Mouse (Mus musculus): Measurements from ENCODE around the gene Zswim8. TPM values are rescaled to one million over a fixed set of nuclear protein-coding genes. Genes with fewer than 3 reads are reported as not detected.

Gene Zswim8
- polyA plus RNA-seq, 1 experiment from 2014 or later: 31.8 TPM

DNA sequence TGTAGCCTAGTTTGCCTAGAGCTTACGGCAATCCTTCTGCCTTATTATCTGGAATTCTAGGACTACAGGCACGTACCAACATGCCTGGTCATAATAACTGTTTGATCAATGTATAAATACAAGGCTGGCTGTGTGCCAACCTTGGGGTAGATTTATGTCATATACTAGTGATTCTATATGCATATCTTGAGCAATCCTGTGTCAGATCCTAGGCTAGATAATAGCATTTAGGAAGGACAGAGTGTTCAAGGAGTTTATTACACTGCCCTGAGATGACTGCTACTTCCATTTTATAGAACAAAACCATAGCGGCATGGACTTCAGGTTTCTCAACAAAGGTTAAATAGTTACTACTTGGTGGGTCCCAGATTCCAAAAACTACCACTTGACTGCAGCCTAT lies 64.6 kb downstream of the Zswim8 start:
- no peaks in the 10 kb centered on the region for H3K27me3 ChIP-seq (replicated peaks; ENCODE audit: control insufficient read depth, insufficient read depth, low read length)
- WGBS: 91% methylated on average over 3 of the region's 3 CpGs

DNA sequence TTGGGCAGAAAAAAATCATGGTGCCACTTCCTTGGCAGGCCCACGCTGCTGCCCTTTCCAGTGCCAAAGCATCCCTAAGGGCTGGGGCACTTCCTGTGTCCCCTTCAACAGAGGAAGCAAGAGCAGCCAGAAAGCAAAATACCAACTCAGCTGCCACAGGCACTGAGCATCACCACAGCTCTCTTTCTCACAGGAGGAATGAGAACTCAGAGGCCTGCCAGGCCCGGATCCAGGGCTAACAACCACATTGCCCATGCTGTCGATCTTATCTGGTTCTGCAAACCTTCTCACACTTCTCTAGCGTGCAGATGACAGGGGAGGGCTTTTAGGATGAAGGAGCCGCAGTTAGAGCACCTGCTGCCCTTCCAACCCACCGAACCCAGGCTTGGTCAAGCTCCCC lies 65.5 kb downstream of the Zswim8 start:
- 86% methylated on average over 6 of the region's 6 CpGs for WGBS
- Histone ChIP-seq H3K27ac (ENCODE audit: low read depth, low read length) (no peak overlapping the region), H3K4me2 (ENCODE audit: low read length) (no peak overlapping the region)

More for the DNA sequence above, 64.6 kb downstream of the Zswim8 start:
- no peaks in the 10 kb centered on the region for H3K9me3 ChIP-seq (replicated peaks; ENCODE audit: control insufficient read depth, low read length)
- H3K4me3 ChIP-seq (ENCODE audit: low read depth, low read length): no peak overlapping the region
- DNase-seq (ENCODE audit: low spot score) (no peak), ATAC-seq (no peak)
- peaks cover 21% of the 10 kb centered on the region for H3K36me3 ChIP-seq (ENCODE audit: control insufficient read depth, insufficient read depth, low read length)
- no peak overlapping the region for H3K9ac ChIP-seq (ENCODE audit: low read length)
- peaks cover 9% of the 10 kb centered on the region for H3K4me1 ChIP-seq (ENCODE audit: control insufficient read depth, insufficient read depth, low read length)
- H3K4me2 ChIP-seq (ENCODE audit: low read length): no peak overlapping the region
- H3K27ac ChIP-seq (ENCODE audit: low read depth, low read length): no peak overlapping the region

More for the DNA sequence above, 65.5 kb downstream of the Zswim8 start:
- Histone ChIP-seq H3K9ac (ENCODE audit: low read length) (no peak overlapping the region), H3K27me3 (replicated peaks; ENCODE audit: control insufficient read depth, insufficient read depth, low read length) (no peaks in the 10 kb centered on the region), H3K4me3 (ENCODE audit: low read depth, low read length) (no peak overlapping the region), H3K36me3 (ENCODE audit: control insufficient read depth, insufficient read depth, low read length) (peaks cover 29% of the 10 kb centered on the region), H3K9me3 (replicated peaks; ENCODE audit: control insufficient read depth, low read length) (no peaks in the 10 kb centered on the region), H3K4me1 (ENCODE audit: control insufficient read depth, insufficient read depth, low read length) (peaks cover 9% of the 10 kb centered on the region)
- DNase-seq (ENCODE audit: low spot score) (no peak), ATAC-seq (no peak)

Small RNAs within 50 kb of the gene (microRNA-seq; reads per million reads assigned to microRNA genes)
- 0.79 reads per million for gene Mir6946

Other genes with a start within 250 kb of the Zswim8 start
- 12.3 and 14.8 TPM in 2 replicates for gene Anxa7, start 227.4 kb upstream of the Zswim8 start, polyA plus RNA-seq (2014; fragmentation: Nextera tagmentation; extraction: Ambion mirVana)
- 0.20 and 0.30 TPM in 2 replicates for gene Mss51, start 210.7 kb upstream of the Zswim8 start, polyA plus RNA-seq (2014; fragmentation: Nextera tagmentation; extraction: Ambion mirVana)
- 83.5 and 90.2 TPM in 2 replicates for gene Ppp3cb, start 161.0 kb upstream of the Zswim8 start, polyA plus RNA-seq (2014; fragmentation: Nextera tagmentation; extraction: Ambion mirVana)
- gene Usp54, start 66.5 kb upstream of the Zswim8 start, polyA plus RNA-seq (2014; fragmentation: Nextera tagmentation; extraction: Ambion mirVana): 8.6 and 11.9 TPM in 2 replicates
- gene Myoz1, start 51.0 kb upstream of the Zswim8 start, polyA plus RNA-seq (2014; fragmentation: Nextera tagmentation; extraction: Ambion mirVana): 0.22 TPM in 1 of 2 replicates, not detected in the other
- gene Synpo2l, start 39.2 kb upstream of the Zswim8 start, polyA plus RNA-seq (2014; fragmentation: Nextera tagmentation; extraction: Ambion mirVana): 0.05 and 0.09 TPM in 2 replicates
- gene Sec24c, start 33.2 kb upstream of the Zswim8 start, polyA plus RNA-seq (2014; fragmentation: Nextera tagmentation; extraction: Ambion mirVana): 64.9 and 75.4 TPM in 2 replicates
- gene Fut11, start 12.6 kb upstream of the Zswim8 start, polyA plus RNA-seq (2014; fragmentation: Nextera tagmentation; extraction: Ambion mirVana): 13.1 and 15.1 TPM in 2 replicates
- gene Chchd1, start 4.5 kb upstream of the Zswim8 start, polyA plus RNA-seq (2014; fragmentation: Nextera tagmentation; extraction: Ambion mirVana): 227 and 259 TPM in 2 replicates
- gene Ndst2, start 27.0 kb downstream of the Zswim8 start, polyA plus RNA-seq (2014; fragmentation: Nextera tagmentation; extraction: Ambion mirVana): 12.5 and 14.2 TPM in 2 replicates
- 82.6 and 110 TPM in 2 replicates for gene Camk2g, start 86.5 kb downstream of the Zswim8 start, polyA plus RNA-seq (2014; fragmentation: Nextera tagmentation; extraction: Ambion mirVana)
- 0.21 and 0.47 TPM in 2 replicates for gene Plau, start 129.1 kb downstream of the Zswim8 start, polyA plus RNA-seq (2014; fragmentation: Nextera tagmentation; extraction: Ambion mirVana)
- 8.4 and 9.3 TPM in 2 replicates for gene Vcl, start 221.8 kb downstream of the Zswim8 start, polyA plus RNA-seq (2014; fragmentation: Nextera tagmentation; extraction: Ambion mirVana)

Data from forebrain, embryonic 14.5 days (tissue).